Mouse (Mus musculus) intestine, embryonic 16.5 days (tissue): ENCODE results near the gene Camk2d. TPM values are rescaled to one million over a fixed set of nuclear protein-coding genes. Genes with fewer than 3 reads are reported as not detected.

Experiments used
- ATAC-seq: fragments of 200-750 bp; cut with Nextera tagmentation; 2 replicates; pipeline ENCODE4 v1.8.0; 2017; ENCODE audit warnings: moderate TSS enrichment, moderate library complexity
- H3K27ac ChIP-seq: fragments of 300-500 bp; sonication (generic); 2 replicates; pipeline ENCODE4 v1.5.1; 2014; ENCODE audit warnings: mild to moderate bottlenecking, low read length
- H3K27me3 ChIP-seq: fragments of 300-500 bp; sonication (generic); replicated peaks from 2 replicates; pipeline ENCODE4 v1.6.1; 2014; ENCODE audit warnings: low read length, control low read depth, mixed read lengths; ENCODE audit not compliant: control insufficient read depth, insufficient read depth
- H3K36me3 ChIP-seq: fragments of 300-500 bp; sonication (generic); 2 replicates; pipeline ENCODE4 v1.6.1; 2014; ENCODE audit warnings: low read length, control low read depth; ENCODE audit not compliant: control insufficient read depth, insufficient read depth
- H3K4me1 ChIP-seq: fragments of 300-500 bp; sonication (generic); 2 replicates; pipeline ENCODE4 v1.6.1; 2014; ENCODE audit warnings: low read length, control low read depth, mixed read lengths; ENCODE audit not compliant: control insufficient read depth, insufficient read depth
- H3K4me2 ChIP-seq: fragments of 300-500 bp; sonication (generic); 2 replicates; pipeline ENCODE4 v1.6.1; 2014; ENCODE audit warnings: low read depth, low read length, control low read depth
- H3K4me3 ChIP-seq: fragments of 300-500 bp; sonication (generic); 2 replicates; pipeline ENCODE4 v1.5.1; 2014; ENCODE audit warnings: mild to moderate bottlenecking, low read length
- H3K9ac ChIP-seq: fragments of 300-500 bp; sonication (generic); 2 replicates; pipeline ENCODE4 v1.6.1; 2014; ENCODE audit warnings: low read depth, low read length
- H3K9me3 ChIP-seq: fragments of 300-500 bp; sonication (generic); 2 replicates; pipeline ENCODE4 v1.6.1; 2016; ENCODE audit warnings: low read length, control low read depth; ENCODE audit not compliant: control insufficient read depth
- WGBS: fragments of 180-500 bp; shearing (Covaris S2); extraction: QIAGEN DNeasy Blood & Tissue Kit; methylation state at CpG from one replicate; pipeline ENCODE4 v1.1.7; 2014; 5-methylcytosine and 5-hydroxymethylcytosine counted together
- polyA plus RNA-seq: library from polyadenylated mRNA; unstranded; fragments of >200 nt; fragmentation: Nextera tagmentation; extraction: Ambion mirVana; gene quantifications from 2 replicates; pipeline ENCODE4 v1.2.1, GENCODE M21; 2015

Camk2d gene
- polyA plus RNA-seq, 1 experiment from 2014 or later: 37.6 TPM

GRCm38 (mm10) chr3:126667019-126667418 is 70.9 kb downstream of the Camk2d start:
- WGBS: 92% methylated on average over 11 of the region's 11 CpGs
- Histone ChIP-seq H3K9me3 (no peaks in the 10 kb centered on the region), H3K4me2 (no peak overlapping the region), H3K27me3 (no peaks in the 10 kb centered on the region), H3K27ac (peak overlapping the region; percentile 30; the same call in 1 of the 2 replicates), H3K4me1 (peaks cover 12% of the 10 kb centered on the region), H3K36me3 (no peaks in the 10 kb centered on the region), H3K4me3 (no peak overlapping the region), H3K9ac (no peak overlapping the region)
- ATAC-seq: 0 out of 2 replicates have a peak, but pooled peaks have one; percentile 32

- no peak overlapping the region for H3K9ac ChIP-seq
- H3K4me1 ChIP-seq: peaks cover 12% of the 10 kb centered on the region
- WGBS: 38% methylated on average over 7 of the region's 7 CpGs
- H3K36me3 ChIP-seq: no peaks in the 10 kb centered on the region
- no peak overlapping the region for H3K4me3 ChIP-seq
- no peaks in the 10 kb centered on the region for H3K9me3 ChIP-seq
- H3K27ac ChIP-seq: peak overlapping the region; percentile 30; the same call in 1 of the 2 replicates
- peak; percentile 70 for ATAC-seq
- no peaks in the 10 kb centered on the region for H3K27me3 ChIP-seq
- H3K4me2 ChIP-seq: no peak overlapping the region
Measured at GRCm38 (mm10) chr3:126667451-126667850, 71.3 kb downstream of the Camk2d start.

GRCm38 (mm10) chr3:126668123-126668522 is 72.0 kb downstream of the Camk2d start:
- 45% methylated on average over 3 of the region's 3 CpGs for WGBS
- Histone ChIP-seq H3K27me3 (no peaks in the 10 kb centered on the region), H3K9ac (no peak overlapping the region), H3K4me3 (no peak overlapping the region), H3K36me3 (no peaks in the 10 kb centered on the region), H3K27ac (peak overlapping the region; percentile 34; the same call in 1 of the 2 replicates), H3K9me3 (no peaks in the 10 kb centered on the region), H3K4me1 (peaks cover 12% of the 10 kb centered on the region), H3K4me2 (no peak overlapping the region)
- peak; percentile 45 for ATAC-seq

GRCm38 (mm10) chr3:126668692-126669091 is 72.6 kb downstream of the Camk2d start:
- WGBS: 44% methylated on average over 10 of the region's 10 CpGs
- Histone ChIP-seq H3K4me2 (no peak overlapping the region; the same call in 1 of the 2 replicates), H3K4me1 (peaks cover 12% of the 10 kb centered on the region), H3K9ac (0 out of 2 replicates have a peak overlapping the region, but pooled peaks have one; percentile 19), H3K27ac (peak overlapping the region; percentile 34; the same call in 1 of the 2 replicates), H3K36me3 (no peaks in the 10 kb centered on the region), H3K4me3 (no peak overlapping the region), H3K9me3 (no peaks in the 10 kb centered on the region), H3K27me3 (no peaks in the 10 kb centered on the region)
- peak; percentile 57; the same call in 1 of the 2 replicates for ATAC-seq

GRCm38 (mm10) chr3:126670413-126670812 is 74.3 kb downstream of the Camk2d start:
- 83% methylated on average over 3 of the region's 3 CpGs for WGBS
- ATAC-seq: no peak

GRCm38 (mm10) chr3:126671292-126671691 is 75.2 kb downstream of the Camk2d start:
- Histone ChIP-seq H3K4me1 (peaks cover 12% of the 10 kb centered on the region), H3K36me3 (no peaks in the 10 kb centered on the region), H3K9me3 (no peaks in the 10 kb centered on the region), H3K9ac (no peak overlapping the region), H3K27me3 (no peaks in the 10 kb centered on the region), H3K27ac (no peak overlapping the region), H3K4me2 (no peak overlapping the region), H3K4me3 (no peak overlapping the region)
- WGBS: 55% methylated on average over 6 of the region's 6 CpGs
- no peak for ATAC-seq

More at GRCm38 (mm10) chr3:126670413-126670812, 74.3 kb downstream of the Camk2d start:
- H3K36me3 ChIP-seq: no peaks in the 10 kb centered on the region
- H3K9me3 ChIP-seq: no peaks in the 10 kb centered on the region
- no peak overlapping the region for H3K27ac ChIP-seq
- no peak overlapping the region for H3K9ac ChIP-seq
- no peak overlapping the region for H3K4me3 ChIP-seq
- H3K27me3 ChIP-seq: no peaks in the 10 kb centered on the region
- H3K4me2 ChIP-seq: no peak overlapping the region
- H3K4me1 ChIP-seq: peaks cover 12% of the 10 kb centered on the region

GRCm38 (mm10) chr3:126681051-126681450 is 84.9 kb downstream of the Camk2d start:
- no peak overlapping the region for H3K27ac ChIP-seq
- H3K27me3 ChIP-seq: no peaks in the 10 kb centered on the region
- H3K9me3 ChIP-seq: no peaks in the 10 kb centered on the region
- no peak overlapping the region for H3K4me3 ChIP-seq
- WGBS: 78% methylated on average over 5 of the region's 5 CpGs
- no peaks in the 10 kb centered on the region for H3K4me1 ChIP-seq
- no peak overlapping the region for H3K9ac ChIP-seq
- H3K36me3 ChIP-seq: no peaks in the 10 kb centered on the region
- no peak for ATAC-seq
- no peak overlapping the region for H3K4me2 ChIP-seq

GRCm38 (mm10) chr3:126681996-126682395 is 85.9 kb downstream of the Camk2d start:
- H3K9ac ChIP-seq: no peak overlapping the region
- H3K27me3 ChIP-seq: no peaks in the 10 kb centered on the region
- no peak overlapping the region for H3K4me2 ChIP-seq
- WGBS: 65% methylated on average over 4 of the region's 4 CpGs
- no peak overlapping the region for H3K27ac ChIP-seq
- no peaks in the 10 kb centered on the region for H3K4me1 ChIP-seq
- no peaks in the 10 kb centered on the region for H3K9me3 ChIP-seq
- H3K36me3 ChIP-seq: no peaks in the 10 kb centered on the region
- no peak for ATAC-seq
- H3K4me3 ChIP-seq: no peak overlapping the region

GRCm38 (mm10) chr3:126685363-126685762 is 89.3 kb downstream of the Camk2d start:
- no peak overlapping the region for H3K4me2 ChIP-seq
- no peaks in the 10 kb centered on the region for H3K9me3 ChIP-seq
- 65% methylated on average over 6 of the region's 6 CpGs for WGBS
- no peaks in the 10 kb centered on the region for H3K27me3 ChIP-seq
- 0 out of 2 replicates have a peak, but pooled peaks have one; percentile 28 for ATAC-seq
- no peak overlapping the region for H3K4me3 ChIP-seq
- H3K9ac ChIP-seq: no peak overlapping the region
- H3K36me3 ChIP-seq: no peaks in the 10 kb centered on the region
- H3K4me1 ChIP-seq: no peaks in the 10 kb centered on the region
- no peak overlapping the region for H3K27ac ChIP-seq

- Histone ChIP-seq H3K36me3 (no peaks in the 10 kb centered on the region), H3K4me3 (no peak overlapping the region), H3K9me3 (no peaks in the 10 kb centered on the region), H3K27me3 (no peaks in the 10 kb centered on the region), H3K9ac (no peak overlapping the region), H3K27ac (no peak overlapping the region), H3K4me1 (peaks cover 6% of the 10 kb centered on the region; the same call in 1 of the 2 replicates), H3K4me2 (no peak overlapping the region)
- 70% methylated on average over 4 of the region's 4 CpGs for WGBS
- ATAC-seq: no peak
Measured at GRCm38 (mm10) chr3:126687150-126687549, 91.0 kb downstream of the Camk2d start.
